Mouse (Mus musculus) cortical plate, adult 2 months (tissue): ENCODE measurements around the gene Aldh1l1. TPM values are rescaled to one million over a fixed set of nuclear protein-coding genes. Genes with fewer than 3 reads are reported as not detected.

Source experiments
- H3K27ac ChIP-seq: fragments of 200-500 bp; 2 replicates; pipeline ENCODE4 v1.5.1; 2012; ENCODE audit warnings: low read length, control low read depth, inconsistent platforms; ENCODE audit not compliant: insufficient read depth
- H3K4me1 ChIP-seq: fragments of 200-500 bp; 2 replicates; pipeline ENCODE4 v1.6.1; 2011; ENCODE audit warnings: low read length; ENCODE audit not compliant: control insufficient read depth, insufficient read depth
- H3K4me3 ChIP-seq: fragments of 200-500 bp; 2 replicates; pipeline ENCODE4 v1.5.1; 2011; ENCODE audit warnings: mild to moderate bottlenecking, low read length, control low read depth; ENCODE audit not compliant: insufficient read depth
- CTCF ChIP-seq: fragments of 200-500 bp; IDR thresholded peaks from 2 replicates; pipeline ENCODE4 v1.5.1; 2011; ENCODE audit warnings: mild to moderate bottlenecking, control low read depth, low read length; ENCODE audit not compliant: insufficient read depth; ENCODE audit errors: extremely low read depth
- POLR2A ChIP-seq: fragments of 200-500 bp; IDR thresholded peaks from 2 replicates; pipeline ENCODE4 v1.6.1; 2011; ENCODE audit warnings: mild to moderate bottlenecking, low read length, control low read depth; ENCODE audit not compliant: insufficient read depth; ENCODE audit errors: extremely low read depth
- polyA plus RNA-seq: library from polyadenylated mRNA; depleted of rRNA; stranded (reverse); fragments of >200 nt; gene quantifications from 2 replicates; pipeline ENCODE4 v1.2.3, GENCODE M21; 2012

Aldh1l1 gene
- polyA plus RNA-seq, 1 experiment, result 83.1 TPM

GRCm38 (mm10) chr6:90476941-90477518 lies 9.2 kb upstream of the Aldh1l1 start:
- Histone ChIP-seq H3K27ac (no peak overlapping the region), H3K4me1 (no peaks in the 10 kb centered on the region), H3K4me3 (no peak overlapping the region)
- TF ChIP-seq POLR2A (0 out of 2 replicates have a peak, but pooled peaks have one; percentile 21), CTCF (no peak)

GRCm38 (mm10) chr6:90484249-90484648 lies 2.0 kb upstream of the Aldh1l1 start:
- Histone ChIP-seq H3K4me3 (no peak overlapping the region), H3K27ac (no peak overlapping the region), H3K4me1 (no peaks in the 10 kb centered on the region)
- TF ChIP-seq CTCF (no peak), POLR2A (no peak)

DNA sequence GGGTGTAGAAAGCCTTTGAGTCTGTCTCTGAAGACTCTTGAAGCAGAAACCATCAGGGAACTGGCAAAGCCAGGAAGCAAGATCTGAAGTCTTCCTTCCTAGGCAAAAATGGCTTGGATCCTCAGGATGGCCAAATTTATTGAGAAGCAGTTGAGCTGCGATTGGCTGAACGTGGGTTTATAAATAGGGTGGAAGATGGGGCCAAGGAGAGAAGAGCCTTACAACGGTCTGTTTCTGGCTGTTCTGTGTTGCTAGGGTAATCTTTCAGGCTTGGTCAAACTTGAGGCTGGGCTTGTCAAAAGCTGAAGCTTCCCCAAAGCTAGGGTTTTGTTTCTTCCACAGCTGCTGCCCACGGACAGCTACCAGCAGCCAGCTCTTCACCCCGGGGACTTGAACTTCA lies 1.4 kb upstream of the Aldh1l1 start:
- H3K27ac ChIP-seq, result no peak overlapping the region
- TF ChIP-seq POLR2A (no peak), CTCF (no peak)

DNA sequence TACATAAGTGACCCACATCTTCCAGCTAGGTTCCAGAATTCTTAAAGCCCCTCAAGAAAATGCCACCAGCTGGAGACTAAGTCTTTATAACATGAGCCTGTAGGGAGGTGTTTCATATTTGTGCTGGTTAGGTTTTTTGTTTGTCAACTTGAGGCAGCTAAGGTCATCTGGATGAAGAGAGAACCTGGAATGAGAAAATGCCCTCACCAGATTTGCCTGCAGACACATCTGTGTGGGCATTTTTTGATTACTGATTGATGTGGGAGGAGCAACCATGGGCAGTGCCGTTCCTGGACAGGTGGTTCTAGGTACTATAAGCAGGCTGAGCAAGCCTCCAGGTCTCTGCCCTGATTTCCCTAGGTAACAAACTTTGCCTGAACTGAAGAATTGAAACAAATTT lies 1.3 kb downstream of the Aldh1l1 start:
- TF ChIP-seq POLR2A (no peak), CTCF (no peak)
- Histone ChIP-seq H3K4me3 (no peak overlapping the region), H3K4me1 (no peaks in the 10 kb centered on the region), H3K27ac (no peak overlapping the region)

More for the DNA sequence above, 1.4 kb upstream of the Aldh1l1 start:
- H3K4me3 ChIP-seq, result no peak overlapping the region
- no peaks in the 10 kb centered on the region for H3K4me1 ChIP-seq

DNA sequence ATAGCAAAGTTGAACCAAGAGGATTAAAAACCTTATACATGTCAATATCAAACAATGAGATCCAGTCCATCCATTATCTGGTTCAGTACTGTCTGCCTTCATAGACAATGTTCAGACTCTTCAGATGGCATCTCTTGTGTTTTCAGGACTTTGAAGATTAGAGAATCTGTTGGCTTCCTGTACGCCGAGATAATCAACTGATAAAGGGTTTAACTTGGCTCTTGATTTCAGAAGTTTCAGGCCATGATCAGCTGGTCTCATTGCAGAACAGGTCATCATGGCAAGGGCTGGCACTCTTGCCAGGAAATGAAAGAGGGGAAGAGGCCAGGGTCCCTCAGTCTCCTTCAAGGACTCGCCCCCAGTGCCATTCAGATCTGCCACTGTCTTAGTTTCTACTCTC lies 3.3 kb downstream of the Aldh1l1 start:
- Histone ChIP-seq H3K27ac (no peak overlapping the region), H3K4me1 (no peaks in the 10 kb centered on the region), H3K4me3 (no peak overlapping the region)
- TF ChIP-seq CTCF (no peak), POLR2A (no peak)

DNA sequence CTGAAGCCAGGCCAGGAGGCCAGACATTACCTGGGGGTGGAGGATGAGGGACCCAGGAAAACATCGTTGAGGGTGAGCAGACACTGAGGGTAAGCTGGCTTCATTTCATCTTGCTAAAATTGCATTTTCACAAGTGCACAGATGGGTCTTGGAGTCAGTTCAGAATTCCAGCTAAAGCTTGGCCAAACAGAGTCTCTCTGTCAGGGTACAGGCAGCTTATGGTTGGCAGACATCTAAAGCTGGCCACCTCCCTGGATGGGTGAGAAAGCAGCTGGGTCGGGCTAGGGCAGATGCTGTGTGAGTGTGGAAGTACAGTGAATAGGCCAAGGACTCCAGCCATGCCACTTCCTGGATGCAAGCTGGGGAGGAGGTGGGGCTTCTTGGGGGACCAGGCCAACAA lies 4.7 kb downstream of the Aldh1l1 start:
- H3K4me3 ChIP-seq, result no peak overlapping the region
- no peaks in the 10 kb centered on the region for H3K4me1 ChIP-seq
- TF ChIP-seq POLR2A, result no peak
- TF ChIP-seq CTCF, result no peak
- no peak overlapping the region for H3K27ac ChIP-seq

DNA sequence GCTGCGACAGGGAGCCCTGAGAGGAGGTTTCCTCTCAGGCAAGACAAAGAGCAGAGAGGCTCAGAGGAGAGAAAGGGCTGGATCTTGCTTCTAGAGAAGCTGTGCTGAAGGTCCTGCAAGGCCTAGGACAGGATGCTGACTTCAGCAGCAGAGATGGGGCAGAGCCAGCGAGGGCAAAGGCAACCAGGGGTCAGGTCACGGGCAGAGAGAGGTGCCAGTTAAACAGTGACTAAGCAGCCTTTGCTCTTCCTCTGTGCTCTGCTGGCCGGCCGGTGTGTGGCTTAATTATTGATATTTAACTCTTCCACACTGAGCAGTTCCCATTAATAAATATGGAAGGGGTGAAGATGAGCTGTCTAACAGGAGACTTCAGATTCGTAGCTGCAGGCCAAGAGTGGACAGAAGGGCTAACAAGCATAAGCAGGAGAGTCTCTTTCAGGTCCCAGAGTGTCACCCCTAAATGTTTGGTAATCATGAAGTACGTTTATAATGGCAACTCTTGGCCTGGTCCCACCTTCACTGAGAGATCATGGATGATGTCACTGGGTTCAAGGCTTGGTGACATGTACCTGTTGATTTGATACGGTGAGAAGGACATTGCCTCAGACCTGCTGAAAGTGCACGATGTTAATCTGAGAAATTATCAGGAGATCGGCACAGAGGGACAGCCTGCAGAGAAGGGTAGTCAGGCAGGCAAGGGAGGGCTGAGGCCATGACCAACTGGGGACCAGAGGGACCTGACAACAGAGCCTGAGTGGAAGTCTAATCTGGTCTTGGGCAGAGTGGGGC lies 5.9 kb downstream of the Aldh1l1 start:
- no peak for TF ChIP-seq POLR2A
- TF ChIP-seq CTCF, result no peak
- Histone ChIP-seq H3K4me3 (no peak overlapping the region), H3K4me1 (no peaks in the 10 kb centered on the region), H3K27ac (no peak overlapping the region)

- Histone ChIP-seq H3K27ac (no peak overlapping the region), H3K4me1 (no peaks in the 10 kb centered on the region), H3K4me3 (no peak overlapping the region)
- no peak for TF ChIP-seq CTCF
- TF ChIP-seq POLR2A, result no peak
These were observed 7.9 kb downstream of the Aldh1l1 start for GRCm38 (mm10) chr6:90494155-90494554.

DNA sequence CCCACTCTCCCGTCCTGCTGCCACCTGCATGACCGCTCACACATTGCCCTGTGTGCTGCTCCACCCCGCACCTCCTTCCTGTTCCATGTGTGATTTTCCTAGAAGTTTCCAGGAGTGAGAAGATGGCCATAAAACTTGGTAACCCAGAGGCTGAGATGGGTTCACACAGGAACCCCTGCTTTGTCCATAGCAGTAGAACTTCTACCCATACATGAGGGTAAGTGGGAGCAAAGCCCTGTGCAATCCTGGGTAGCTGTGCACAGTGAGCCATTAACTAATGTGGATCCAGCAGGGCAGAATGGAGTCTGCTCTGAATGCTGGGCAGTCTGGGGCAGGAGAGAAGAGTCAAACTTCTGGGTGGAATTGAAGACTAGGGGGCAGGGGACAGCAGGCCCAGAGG lies 8.3 kb downstream of the Aldh1l1 start:
- TF ChIP-seq POLR2A, result no peak
- no peak for TF ChIP-seq CTCF
- Histone ChIP-seq H3K27ac (no peak overlapping the region), H3K4me3 (no peak overlapping the region), H3K4me1 (no peaks in the 10 kb centered on the region)
